ENCODE assay signal across 9 mouse cellular contexts in the genomic region with DNA sequence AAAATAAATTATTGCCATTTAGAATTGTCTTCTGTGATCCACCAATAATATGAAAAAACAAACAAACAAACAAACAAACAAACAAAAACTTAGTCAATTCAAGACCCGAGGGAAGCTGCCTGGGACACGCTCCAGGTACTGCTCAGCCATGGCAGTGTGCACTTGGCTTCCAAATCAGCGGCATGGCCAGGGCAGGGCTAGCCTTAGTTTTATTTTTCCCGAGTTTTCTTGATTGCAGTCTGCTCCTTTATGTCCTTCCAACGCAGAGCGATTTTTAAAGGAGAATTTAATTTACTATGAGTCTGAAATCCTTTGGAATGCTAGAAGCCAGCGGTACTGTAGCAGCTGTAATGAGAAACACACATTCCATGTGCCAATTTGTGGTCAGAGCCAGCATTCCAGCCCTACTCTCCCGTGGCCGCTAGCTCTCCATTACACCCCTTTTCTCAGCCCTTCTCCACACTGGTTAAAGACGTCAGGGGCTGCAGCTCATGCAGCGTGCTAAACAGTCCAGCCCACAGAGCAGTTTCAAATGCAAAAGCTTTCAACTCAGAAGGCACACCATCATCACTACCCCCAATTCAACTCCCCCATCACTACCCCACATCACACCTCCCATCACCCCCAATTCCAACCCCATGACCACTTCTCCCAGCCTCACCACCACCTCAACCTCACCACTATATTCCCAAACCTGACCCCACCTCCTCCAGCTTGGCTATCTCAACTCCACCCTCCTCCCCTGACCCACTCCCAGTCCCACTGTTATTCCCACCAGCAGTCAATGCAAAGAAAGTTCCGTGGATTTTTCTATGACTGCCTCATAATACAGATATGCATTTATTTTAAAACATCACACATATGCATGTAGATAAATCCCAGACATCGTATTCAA.
DNase-seq lines count a peak whose midpoint lies in the region; ATAC-seq and TF ChIP-seq lines count a peak whose summit lies in the region.
"Had no signal": no experiment of that assay in that cellular context is flagged by ENCODE, and none has a peak within 500 bp of the region (broad histone marks: within the 10 kb centered on the region; RNA-seq: fewer than 3 reads in every experiment).

No protein-coding gene starts in this region.

- no peak overlapping the region for H3K9ac ChIP-seq in heart, embryonic 11.5 days (ENCODE audit: low read depth, low read length)
- no peak overlapping the region for H3K9ac ChIP-seq in liver, embryonic 12.5 days

- no peaks in the 10 kb centered on the region for H3K27me3 ChIP-seq in heart, embryonic 11.5 days (ENCODE audit: control insufficient read depth, insufficient read depth, low read length)
- H3K27me3 ChIP-seq in liver, embryonic 12.5 days (replicated peaks) = no peaks in the 10 kb centered on the region

- WGBS in heart, embryonic 11.5 days (ENCODE audit: insufficient replicate concordance) = 58% methylated on average over 13 of the region's 13 CpGs
- WGBS in liver, embryonic 12.5 days (ENCODE audit: insufficient replicate concordance) = 53% methylated on average over 13 of the region's 13 CpGs

- H3K36me3 ChIP-seq in heart, embryonic 11.5 days (ENCODE audit: control insufficient read depth, insufficient read depth, low read length) = no peaks in the 10 kb centered on the region
- no peaks in the 10 kb centered on the region for H3K36me3 ChIP-seq in liver, embryonic 12.5 days

- no peak overlapping the region for H3K4me2 ChIP-seq in heart, embryonic 11.5 days
- no peak overlapping the region for H3K4me2 ChIP-seq in liver, embryonic 12.5 days

- no peak; the same call in 1 of the 2 replicates for ATAC-seq in heart, embryonic 11.5 days (replicated peaks; ENCODE audit: insufficient number of reproducible peaks, low FRiP score, low TSS enrichment)
- no peak for ATAC-seq in erythroblast, adult 5-6 weeks (replicated peaks; ENCODE audit: low FRiP score, poor library complexity, severe bottlenecking)
- ATAC-seq in liver, embryonic 12.5 days = no peak

- TF ChIP-seq POLR2A in brain, embryonic 14.5 days (IDR thresholded peaks at IDR 0.05; ENCODE audit: borderline replicate concordance, extremely low read depth, insufficient read depth, insufficient read length, poor library complexity, severe bottlenecking) = no peak

- H3K9me3 ChIP-seq in heart, embryonic 11.5 days (replicated peaks; ENCODE audit: control insufficient read depth, low read length) = no peaks in the 10 kb centered on the region
- no peaks in the 10 kb centered on the region for H3K9me3 ChIP-seq in liver, embryonic 12.5 days (replicated peaks)

- no peaks in the 10 kb centered on the region for H3K4me1 ChIP-seq in heart, embryonic 11.5 days (ENCODE audit: control insufficient read depth, insufficient read depth, low read length)
- no peaks in the 10 kb centered on the region for H3K4me1 ChIP-seq in liver, embryonic 12.5 days

- H3K4me3 ChIP-seq in heart, embryonic 11.5 days (ENCODE audit: low read depth, low read length) = no peak overlapping the region
- no peak overlapping the region for H3K4me3 ChIP-seq in liver, embryonic 12.5 days

- peak; percentile 92 for DNase-seq in heart, adult 11 months
- peak; percentile 56 for DNase-seq in brain, embryonic 14.5 days (ENCODE audit: low read depth)
- DNase-seq in hindlimb bud, embryonic 11.5 days (ENCODE audit: extremely low spot score, low read depth, low spot score) = peak; percentile 57
- DNase-seq in lung, postnatal 14 days = peak; percentile 10
- no peak for DNase-seq in ovary, postnatal 10 days (ENCODE audit: low spot score)
- DNase-seq: cerebellum, adult 2 months had no signal

- H3K27ac ChIP-seq in heart, embryonic 11.5 days (ENCODE audit: low read depth, low read length) = no peak overlapping the region
- no peak overlapping the region for H3K27ac ChIP-seq in liver, embryonic 12.5 days

- no peak for TF ChIP-seq CTCF in brain, embryonic 14.5 days (IDR thresholded peaks at IDR 0.05; ENCODE audit: borderline replicate concordance, extremely low read depth, insufficient read depth, insufficient read length)
